Comparison of ENCODE assay signal across 15 mouse cellular contexts in genomic region chr8:124289481-124290050, GRCm38 (mm10).
"Had no signal": no experiment of that assay in that cellular context is flagged by ENCODE, and none has a peak within 500 bp of the region (broad histone marks: within the 10 kb centered on the region; RNA-seq: fewer than 3 reads in every experiment).

No protein-coding gene starts in this region.

- H3K27ac ChIP-seq: kidney, postnatal 0 days; liver, embryonic 12.5 days; neural tube, embryonic 13.5 days had no signal

- H3K27me3 ChIP-seq: liver, embryonic 12.5 days; neural tube, embryonic 13.5 days had no signal

- DNase-seq: kidney, adult 11 months; kidney, adult 9 months; kidney, postnatal 36 days; left cerebral cortex, postnatal 4 days; lung, embryonic 14.5 days; lung, postnatal 10 days; lung, postnatal 4 days; retina, postnatal 1 day; right cerebral cortex, postnatal 14 days; thymus, postnatal 4 days had no signal

- H3K9me3 ChIP-seq: liver, embryonic 12.5 days; neural tube, embryonic 13.5 days had no signal

- H3K9ac ChIP-seq: liver, embryonic 12.5 days; lung, embryonic 14.5 days; neural tube, embryonic 13.5 days had no signal

- H3K4me3 ChIP-seq: liver, embryonic 12.5 days; neural tube, embryonic 13.5 days had no signal

- H3K36me3 ChIP-seq: liver, embryonic 12.5 days; neural tube, embryonic 13.5 days had no signal

- ATAC-seq: liver, embryonic 12.5 days; midbrain, embryonic 16.5 days had no signal

- H3K4me2 ChIP-seq: liver, embryonic 12.5 days; lung, embryonic 14.5 days; midbrain, embryonic 11.5 days; neural tube, embryonic 13.5 days had no signal
